Mouse (Mus musculus): ENCODE results near the gene Pde6d. TPM values are rescaled to one million over a fixed set of nuclear protein-coding genes. Genes with fewer than 3 reads are reported as not detected.

Gene Pde6d
- polyA plus RNA-seq, 1 experiment = 6.6 TPM

DNA sequence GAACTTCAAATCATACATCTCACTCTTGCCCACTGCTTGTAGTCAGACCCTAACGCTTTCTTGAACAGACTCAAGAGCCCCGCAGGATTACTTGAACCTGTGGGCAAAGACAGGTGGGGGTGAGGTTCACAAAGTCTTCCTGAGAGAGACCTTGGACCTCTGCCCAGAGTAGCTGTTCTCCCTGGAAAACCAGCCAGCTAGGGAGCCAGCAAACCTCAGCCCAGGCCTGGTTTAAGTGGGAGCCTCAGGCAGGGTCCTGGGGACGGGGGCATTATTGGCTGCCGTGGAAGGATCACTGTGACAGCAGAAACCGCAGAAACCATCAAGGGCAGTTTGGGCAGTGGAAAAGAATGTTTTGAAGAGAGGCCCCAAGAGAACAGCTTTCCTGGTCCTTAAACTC is 85.1 kb downstream of the Pde6d start:
- Histone ChIP-seq H3K4me3 (replicated peaks) (no peak overlapping the region), H3K36me3 (ENCODE audit: control insufficient read depth) (no peaks in the 10 kb centered on the region), H3K4me1 (ENCODE audit: control insufficient read depth) (peaks cover 49% of the 10 kb centered on the region), H3K27me3 (ENCODE audit: control insufficient read depth) (peaks cover 4% of the 10 kb centered on the region), H3K9me3 (ENCODE audit: control insufficient read depth, low read length) (no peaks in the 10 kb centered on the region)
- TF ChIP-seq TAL1 (IDR thresholded peaks at IDR 0.05; ENCODE audit: low read length) = no peak

DNA sequence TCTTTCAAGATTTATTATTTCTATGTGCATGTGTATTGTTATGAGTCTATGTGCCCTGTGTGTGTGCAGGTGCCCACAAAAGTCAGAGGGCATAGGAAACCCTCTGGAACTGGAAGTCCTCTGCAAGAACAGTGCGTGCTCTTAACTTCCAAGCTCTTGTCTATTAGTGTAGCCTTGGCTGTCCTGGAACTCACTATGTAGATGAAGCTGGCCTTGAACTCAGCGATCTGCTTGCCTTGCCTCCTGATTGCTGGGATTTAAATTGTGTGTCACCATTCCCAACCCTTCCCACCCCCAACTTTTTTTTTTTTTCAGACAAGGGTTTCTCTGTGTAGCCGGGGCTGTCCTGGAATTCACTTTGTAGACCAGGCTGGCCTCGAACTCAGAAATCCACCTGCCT is 86.1 kb downstream of the Pde6d start:
- Histone ChIP-seq H3K4me1 (ENCODE audit: control insufficient read depth) (peaks cover 49% of the 10 kb centered on the region), H3K36me3 (ENCODE audit: control insufficient read depth) (no peaks in the 10 kb centered on the region), H3K4me3 (replicated peaks) (no peak overlapping the region), H3K9me3 (ENCODE audit: control insufficient read depth, low read length) (no peaks in the 10 kb centered on the region), H3K27me3 (ENCODE audit: control insufficient read depth) (no peaks in the 10 kb centered on the region; the same call in 1 of the 2 replicates)
- TF ChIP-seq GATA1 (IDR thresholded peaks at IDR 0.05; ENCODE audit: low read length) (no peak), TAL1 (IDR thresholded peaks at IDR 0.05; ENCODE audit: low read length) (no peak)

DNA sequence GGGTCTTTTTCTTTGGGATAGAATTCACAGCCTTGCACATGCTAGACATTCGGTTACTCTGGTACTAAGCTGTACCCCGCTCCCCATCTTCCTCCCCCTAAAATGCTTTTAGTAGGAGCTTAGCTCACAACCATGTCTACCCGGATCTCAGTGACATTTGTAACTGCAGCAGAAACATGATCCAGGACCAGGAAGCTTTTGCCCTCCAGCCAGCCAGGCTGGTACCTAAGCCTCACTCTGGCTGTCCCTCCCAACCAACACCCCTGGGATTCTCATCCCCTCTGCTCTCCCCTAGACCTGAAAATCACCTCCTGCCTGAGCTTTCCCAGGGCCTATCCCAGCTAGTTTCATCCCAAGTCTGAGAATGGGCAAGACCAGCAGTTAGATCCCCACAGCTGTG is 88.6 kb downstream of the Pde6d start:
- peaks cover 48% of the 10 kb centered on the region for H3K4me1 ChIP-seq (ENCODE audit: control insufficient read depth)
- H3K4me3 ChIP-seq (replicated peaks) = no peak overlapping the region
- no peaks in the 10 kb centered on the region for H3K9me3 ChIP-seq (ENCODE audit: control insufficient read depth, low read length)
- no peaks in the 10 kb centered on the region; the same call in 1 of the 2 replicates for H3K27me3 ChIP-seq (ENCODE audit: control insufficient read depth)
- TF ChIP-seq GATA1 (IDR thresholded peaks at IDR 0.05; ENCODE audit: low read length) (no peak), TAL1 (IDR thresholded peaks at IDR 0.05; ENCODE audit: low read length) (no peak)
- H3K36me3 ChIP-seq (ENCODE audit: control insufficient read depth) = peaks cover 2% of the 10 kb centered on the region

Other genes with a start within 250 kb of the Pde6d start
- 62.6 and 76.8 TPM in 2 replicates for gene Ncl, start 223.2 kb downstream of the Pde6d start, polyA plus RNA-seq (2012)
- not detected in 2 replicates for gene Nmur1, start 156.4 kb downstream of the Pde6d start, polyA plus RNA-seq (2012)
- gene Tex44, start 156.3 kb downstream of the Pde6d start, polyA plus RNA-seq (2012) = not detected in 2 replicates
- 597 and 661 TPM in 2 replicates for gene Ptma, start 55.9 kb downstream of the Pde6d start, polyA plus RNA-seq (2012)
- 1.8 and 2.0 TPM in 2 replicates for gene Cops7b, start 275 bp upstream of the Pde6d start, polyA plus RNA-seq (2012)
- gene Nppc, start 87.9 kb upstream of the Pde6d start, polyA plus RNA-seq (2012) = not detected in 2 replicates
- gene Dis3l2, start 121.2 kb upstream of the Pde6d start, polyA plus RNA-seq (2012) = 0.40 and 0.53 TPM in 2 replicates

Measured in erythroblast, embryonic 14.5 days (primary cell).